Mouse (Mus musculus) brain, embryonic 14.5 days (tissue): Measurements from ENCODE around the gene Rspo4. TPM values are rescaled to one million over a fixed set of nuclear protein-coding genes. Genes with fewer than 3 reads are reported as not detected.

Experiments
- DNase-seq: peaks from one replicate; pipeline ENCODE4 v3.0.0-alpha.2; 2011; ENCODE audit warnings: low read depth
- CTCF ChIP-seq: fragments of 200-500 bp; IDR thresholded peaks from 2 replicates; pipeline ENCODE4 v1.5.1; 2012; ENCODE audit warnings: inconsistent platforms, mild to moderate bottlenecking, moderate library complexity, borderline replicate concordance; ENCODE audit not compliant: insufficient read depth, insufficient read length; ENCODE audit errors: extremely low read depth
- POLR2A ChIP-seq: fragments of 200-500 bp; IDR thresholded peaks from 2 replicates; pipeline ENCODE4 v1.6.1; 2012; ENCODE audit warnings: mild to moderate bottlenecking, inconsistent platforms, borderline replicate concordance; ENCODE audit not compliant: poor library complexity, insufficient read depth, insufficient read length, severe bottlenecking; ENCODE audit errors: extremely low read depth
- polyA plus RNA-seq: library from polyadenylated mRNA; depleted of rRNA; stranded (reverse); fragments of >200 nt; gene quantifications from 2 replicates; pipeline ENCODE4 v1.2.3, GENCODE M21; 2012; rRNA removed

Rspo4 gene
- 0.15 and 0.22 TPM in 2 replicates for polyA plus RNA-seq

- TF ChIP-seq CTCF (no peak), POLR2A (no peak)
- DNase-seq: no peak
These were observed at the start of gene Rspo4 for GRCm38 (mm10) chr2:151842648-151843226. Rspo4 (plus strand) TSS chr2:151842927.

- TF ChIP-seq POLR2A: no peak
- no peak for TF ChIP-seq CTCF
- no peak for DNase-seq
These were observed 27.1 kb upstream of the Rspo4 start for GRCm38 (mm10) chr2:151815586-151815985.

GRCm38 (mm10) chr2:151862257-151862810, 19.6 kb downstream of the Rspo4 start:
- peak; percentile 38 for DNase-seq
- TF ChIP-seq POLR2A: no peak
- peak; percentile 59; the same call in 1 of the 2 replicates for TF ChIP-seq CTCF

GRCm38 (mm10) chr2:151864941-151865340, 22.2 kb downstream of the Rspo4 start:
- no peak for TF ChIP-seq CTCF
- no peak for TF ChIP-seq POLR2A
- DNase-seq: no peak

- TF ChIP-seq CTCF (peak; percentile 68; the same call in 1 of the 2 replicates), POLR2A (no peak)
- DNase-seq: peak; percentile 68
These were observed 23.8 kb downstream of the Rspo4 start for GRCm38 (mm10) chr2:151866487-151866886.

- no peak for TF ChIP-seq CTCF
- no peak for TF ChIP-seq POLR2A
- no peak for DNase-seq
These were observed 25.5 kb downstream of the Rspo4 start for GRCm38 (mm10) chr2:151868196-151868595.

GRCm38 (mm10) chr2:151874551-151874950, 31.8 kb downstream of the Rspo4 start:
- DNase-seq: peak; percentile 19
- TF ChIP-seq POLR2A (no peak), CTCF (peak; percentile 29; the same call in 1 of the 2 replicates)

GRCm38 (mm10) chr2:151876012-151876485, 33.3 kb downstream of the Rspo4 start:
- TF ChIP-seq CTCF (peak; percentile 93), POLR2A (no peak)
- DNase-seq: peak; percentile 59

- DNase-seq: no peak
- TF ChIP-seq POLR2A (no peak), CTCF (no peak)
These were observed 35.9 kb downstream of the Rspo4 start for GRCm38 (mm10) chr2:151878645-151879044.

GRCm38 (mm10) chr2:151879760-151880159, 37.0 kb downstream of the Rspo4 start:
- DNase-seq: no peak
- no peak for TF ChIP-seq CTCF
- no peak for TF ChIP-seq POLR2A

- TF ChIP-seq CTCF: no peak
- no peak for TF ChIP-seq POLR2A
- DNase-seq: peak; percentile 40
These were observed 48.3 kb downstream of the Rspo4 start for GRCm38 (mm10) chr2:151891031-151891430.

GRCm38 (mm10) chr2:151893122-151893774, 50.5 kb downstream of the Rspo4 start:
- peak; percentile 41 for DNase-seq
- TF ChIP-seq CTCF: no peak
- TF ChIP-seq POLR2A: no peak

- peak; percentile 69 for DNase-seq
These were observed 51.7 kb downstream of the Rspo4 start for GRCm38 (mm10) chr2:151894209-151894980.

GRCm38 (mm10) chr2:151895911-151896310, 53.2 kb downstream of the Rspo4 start:
- TF ChIP-seq POLR2A (no peak), CTCF (no peak)
- no peak for DNase-seq

More at GRCm38 (mm10) chr2:151894209-151894980, 51.7 kb downstream of the Rspo4 start:
- no peak for TF ChIP-seq POLR2A
- TF ChIP-seq CTCF: no peak

- no peak for TF ChIP-seq POLR2A
- TF ChIP-seq CTCF: no peak
- no peak for DNase-seq
These were observed 55.4 kb downstream of the Rspo4 start for GRCm38 (mm10) chr2:151898106-151898505.
